27 mouse cellular contexts compared by ENCODE assay signal in the genomic region with DNA sequence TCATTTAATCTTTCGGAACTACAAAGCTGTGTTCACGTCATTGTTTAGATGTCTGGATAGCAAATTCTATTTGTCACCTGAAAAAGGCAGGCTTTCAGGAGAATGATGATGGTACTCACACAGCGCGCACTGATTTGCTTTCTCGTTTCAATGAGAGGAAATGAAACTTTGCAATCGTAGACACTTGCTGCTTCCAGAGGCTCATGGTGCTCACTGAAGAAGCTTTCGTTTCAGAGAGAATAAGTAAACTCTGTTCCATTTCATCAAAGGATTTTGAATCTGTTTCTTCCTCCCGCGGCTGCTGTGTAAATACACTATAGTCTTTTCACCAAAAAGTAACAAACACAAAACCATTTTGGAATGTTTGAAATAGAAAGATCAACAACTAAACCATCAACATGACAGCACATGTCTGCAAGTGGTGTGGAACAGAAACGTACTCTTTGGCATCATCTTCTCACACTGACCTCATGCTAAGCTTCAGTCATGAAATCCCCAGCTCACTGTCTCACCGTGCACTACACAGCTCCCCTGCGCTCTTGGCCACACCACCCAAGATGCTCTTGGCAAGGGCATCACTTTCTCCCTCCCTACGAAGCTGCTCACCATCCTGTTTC. TPM values are rescaled to one million over a fixed set of nuclear protein-coding genes. Genes with fewer than 3 reads are reported as not detected.
"Had no signal": no experiment of that assay in that cellular context is flagged by ENCODE, and none has a peak within 500 bp of the region (broad histone marks: within the 10 kb centered on the region; RNA-seq: fewer than 3 reads in every experiment).

No protein-coding gene starts in this region.

- H3K36me3 ChIP-seq: embryonic facial prominence, embryonic 10.5 days; embryonic facial prominence, embryonic 12.5 days; embryonic facial prominence, embryonic 15.5 days; forebrain, embryonic 10.5 days; forebrain, embryonic 12.5 days; forebrain, embryonic 15.5 days had no signal

- H3K9me3 ChIP-seq: embryonic facial prominence, embryonic 10.5 days; embryonic facial prominence, embryonic 12.5 days; embryonic facial prominence, embryonic 13.5 days; embryonic facial prominence, embryonic 15.5 days; forebrain, embryonic 10.5 days; forebrain, embryonic 12.5 days; forebrain, embryonic 13.5 days; forebrain, embryonic 15.5 days had no signal

- ATAC-seq: forebrain, embryonic 13.5 days; forebrain, embryonic 14.5 days; forebrain, embryonic 15.5 days; forebrain, embryonic 16.5 days; forebrain, postnatal 0 days had no signal

- H3K9ac ChIP-seq: embryonic facial prominence, embryonic 12.5 days; embryonic facial prominence, embryonic 13.5 days; embryonic facial prominence, embryonic 15.5 days; forebrain, embryonic 12.5 days; forebrain, embryonic 13.5 days; forebrain, embryonic 15.5 days; forebrain, postnatal 0 days had no signal

- DNase-seq: cerebellum, adult 9-10 months; cerebellum, adult 9-11 months; cerebellum, postnatal 10 days; cerebellum, postnatal 14 days; cerebellum, postnatal 25 days; cerebellum, postnatal 36 days; embryo, embryonic 11 days; forebrain, postnatal 0 days; gastrocnemius, adult 2 months; gastrocnemius, postnatal 10 days; gastrocnemius, postnatal 14 days; gastrocnemius, postnatal 25 days; gastrocnemius, postnatal 36 days; heart, adult 11 months; heart, adult 18-20 months; heart, adult 2 months had no signal

- H3K27ac ChIP-seq: embryonic facial prominence, embryonic 10.5 days; embryonic facial prominence, embryonic 12.5 days; embryonic facial prominence, embryonic 13.5 days; embryonic facial prominence, embryonic 15.5 days; forebrain, embryonic 10.5 days; forebrain, embryonic 12.5 days; forebrain, embryonic 13.5 days; forebrain, embryonic 15.5 days; gastrocnemius, adult 2 months; heart, adult 2 months had no signal

- H3K4me3 ChIP-seq: embryonic facial prominence, embryonic 10.5 days; embryonic facial prominence, embryonic 12.5 days; embryonic facial prominence, embryonic 13.5 days; embryonic facial prominence, embryonic 15.5 days; erythroblast, embryonic 14.5 days; forebrain, embryonic 10.5 days; forebrain, embryonic 12.5 days; forebrain, embryonic 13.5 days; forebrain, embryonic 15.5 days; gastrocnemius, adult 2 months; heart, adult 2 months had no signal

- H3K4me2 ChIP-seq: embryonic facial prominence, embryonic 12.5 days; embryonic facial prominence, embryonic 13.5 days; embryonic facial prominence, embryonic 15.5 days; forebrain, embryonic 12.5 days; forebrain, embryonic 13.5 days; forebrain, embryonic 15.5 days had no signal

- H3K27me3 ChIP-seq: embryonic facial prominence, embryonic 12.5 days; embryonic facial prominence, embryonic 13.5 days; embryonic facial prominence, embryonic 15.5 days; forebrain, embryonic 12.5 days; forebrain, embryonic 13.5 days; forebrain, embryonic 15.5 days had no signal

- H3K4me1 ChIP-seq: embryonic facial prominence, embryonic 12.5 days; embryonic facial prominence, embryonic 13.5 days; embryonic facial prominence, embryonic 15.5 days; forebrain, embryonic 12.5 days; forebrain, embryonic 13.5 days; forebrain, embryonic 15.5 days had no signal

RNA-seq across cellular contexts. Expression of gene Abca5, which starts 39.5 kb away (rescaled TPM):
- polyA plus RNA-seq: erythroblast, embryonic 14.5 days had no signal

RNA-seq across cellular contexts. Expression of gene Abca6, which starts 46.4 kb away (rescaled TPM):
- polyA plus RNA-seq: erythroblast, embryonic 14.5 days had no signal
